9 mouse cellular contexts compared by ENCODE assay signal in the genomic region with DNA sequence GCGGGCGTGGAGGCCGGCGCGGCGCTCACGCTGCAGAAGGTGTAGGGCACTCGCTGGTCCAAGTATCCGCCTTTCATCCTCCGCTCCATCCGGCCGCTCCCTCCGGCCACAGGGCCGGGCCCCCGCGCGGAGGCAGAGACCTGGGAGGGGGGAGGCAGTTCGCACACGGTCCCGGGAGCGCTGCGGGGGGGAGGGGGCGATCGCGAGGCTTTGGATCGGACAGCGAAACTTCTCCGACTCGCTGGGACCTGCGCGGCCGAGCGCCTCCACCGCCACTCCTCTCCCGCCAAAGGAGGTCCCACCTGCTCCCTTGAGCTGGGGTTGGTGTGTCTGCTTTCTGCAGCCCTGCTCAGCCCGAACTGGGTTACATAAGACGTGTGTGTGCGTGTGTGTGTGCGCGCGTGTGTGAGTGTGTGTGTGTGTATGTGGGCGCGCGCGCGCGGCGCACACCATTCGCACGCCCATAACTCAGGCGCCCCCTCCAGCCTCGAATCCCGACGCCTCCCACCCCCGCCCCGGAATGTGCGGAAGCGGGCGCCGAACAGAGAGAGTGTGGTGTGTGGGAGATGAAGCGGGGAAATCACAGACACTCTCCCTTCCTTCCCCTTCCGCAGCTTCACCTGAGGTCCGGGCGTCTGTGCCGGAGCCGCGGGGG. TPM values are rescaled to one million over a fixed set of nuclear protein-coding genes. Genes with fewer than 3 reads are reported as not detected.
DNase-seq lines count a peak whose midpoint lies in the region; ATAC-seq and TF ChIP-seq lines count a peak whose summit lies in the region.
"Had no signal": no experiment of that assay in that cellular context is flagged by ENCODE, and none has a peak within 500 bp of the region (broad histone marks: within the 10 kb centered on the region; RNA-seq: fewer than 3 reads in every experiment).

No protein-coding gene starts in this region.

- peak overlapping the region; percentile 83 for H3K4me3 ChIP-seq in gastrocnemius, adult 2 months
- peak overlapping the region; percentile 66 for H3K4me3 ChIP-seq in G1E (ENCODE audit: low read depth, low read length)
- H3K4me3 ChIP-seq in heart, embryonic 16.5 days (ENCODE audit: low read length), result peak overlapping the region; percentile 62
- peak overlapping the region; percentile 57 for H3K4me3 ChIP-seq in midbrain, postnatal 0 days (ENCODE audit: low read depth, low read length)

- H3K27ac ChIP-seq in gastrocnemius, adult 2 months, result peak overlapping the region; percentile 38
- 0 out of 2 replicates have a peak overlapping the region, but pooled peaks have one; percentile 29 for H3K27ac ChIP-seq in heart, embryonic 16.5 days (ENCODE audit: low read length)
- H3K27ac ChIP-seq in midbrain, postnatal 0 days (ENCODE audit: low read depth, low read length), result peak overlapping the region; percentile 38; the same call in 1 of the 2 replicates

- no peak for ATAC-seq in G1E (ENCODE audit: extremely low read depth, insufficient number of reproducible peaks, low FRiP score, poor library complexity, severe bottlenecking)
- peak; percentile 20 for ATAC-seq in heart, embryonic 16.5 days (replicated peaks; ENCODE audit: extremely low read depth, insufficient read depth, low FRiP score)
- peak; percentile 57 for ATAC-seq in midbrain, postnatal 0 days (ENCODE audit: low FRiP score)

- peak overlapping the region; percentile 94 for H3K4me2 ChIP-seq in heart, embryonic 16.5 days (ENCODE audit: low read depth, low read length)
- H3K4me2 ChIP-seq in midbrain, postnatal 0 days (ENCODE audit: low read depth, low read length, poor library complexity, severe bottlenecking), result peak overlapping the region; percentile 98

- DNase-seq in gastrocnemius, adult 2 months, result peak; percentile 27
- no peak for DNase-seq in gastrocnemius, adult 18-20 months (ENCODE audit: low spot score)
- DNase-seq in G1E (ENCODE audit: low spot score), result no peak
- DNase-seq in cerebellum, postnatal 4 days (ENCODE audit: low spot score in 2 of 2), result peak; percentile 33 to 46
- peak; percentile 46 for DNase-seq in left cerebral cortex, postnatal 4 days
- peak; percentile 48 for DNase-seq in midbrain, postnatal 0 days (ENCODE audit: low spot score)
- no peak for DNase-seq in urinary bladder, adult 2 months (ENCODE audit: low spot score)

- intact Hi-C loops in gastrocnemius, adult 2 months (cut with DNase I), result no loop called here
- intact Hi-C loops in left cerebral cortex, postnatal 4 days (cut with DNase I), result no loop called here

- no peak for TF ChIP-seq CTCF in gastrocnemius, adult 2 months (IDR thresholded peaks at IDR 0.05)
- no peak for TF ChIP-seq CTCF in G1E (IDR thresholded peaks at IDR 0.05; ENCODE audit: low read depth, low read length)
- no peak for TF ChIP-seq CTCF in midbrain, postnatal 0 days (IDR thresholded peaks at IDR 0.05)

- WGBS in heart, embryonic 16.5 days, result under 1% methylated on average over 67 of the region's 67 CpGs
- under 1% methylated on average over 52 of the region's 67 CpGs for WGBS in midbrain, postnatal 0 days

- peak overlapping the region; percentile 71 for H3K9ac ChIP-seq in heart, embryonic 16.5 days (ENCODE audit: low read length)
- H3K9ac ChIP-seq in midbrain, postnatal 0 days (replicated peaks; ENCODE audit: low read length, poor library complexity, severe bottlenecking), result peak overlapping the region; percentile 61

- no peaks in the 10 kb centered on the region for H3K36me3 ChIP-seq in G1E (replicated peaks)
- no peaks in the 10 kb centered on the region for H3K36me3 ChIP-seq in heart, embryonic 16.5 days (ENCODE audit: control insufficient read depth, insufficient read depth)
- H3K36me3 ChIP-seq in midbrain, postnatal 0 days (ENCODE audit: insufficient read depth, low read length), result no peaks in the 10 kb centered on the region

- peaks cover 79% of the 10 kb centered on the region for H3K27me3 ChIP-seq in G1E (ENCODE audit: insufficient read depth, low read length)
- H3K27me3 ChIP-seq in heart, embryonic 16.5 days (ENCODE audit: control insufficient read depth, insufficient read depth, low read length), result peaks cover 53% of the 10 kb centered on the region
- peaks cover 43% of the 10 kb centered on the region for H3K27me3 ChIP-seq in midbrain, postnatal 0 days (ENCODE audit: insufficient read depth, low read length)

- H3K9me3 ChIP-seq in G1E (replicated peaks), result no peaks in the 10 kb centered on the region
- H3K9me3 ChIP-seq in heart, embryonic 16.5 days (replicated peaks; ENCODE audit: control insufficient read depth, low read length), result no peaks in the 10 kb centered on the region
- H3K9me3 ChIP-seq in midbrain, postnatal 0 days (ENCODE audit: low read length), result no peaks in the 10 kb centered on the region

- peaks cover 11% of the 10 kb centered on the region; the same call in 1 of the 2 replicates for H3K4me1 ChIP-seq in G1E (ENCODE audit: insufficient read depth, low read depth, low read length)
- peaks cover 10% of the 10 kb centered on the region for H3K4me1 ChIP-seq in heart, embryonic 16.5 days (ENCODE audit: control insufficient read depth, insufficient read depth, low read length)
- H3K4me1 ChIP-seq in midbrain, postnatal 0 days (ENCODE audit: insufficient read depth, low read length), result 0 out of 2 replicates have a peak, but pooled peaks cover 7% of the 10 kb centered on the region

RNA-seq across cellular contexts. Expression of gene Etv4, which starts 0.6 kb away (rescaled TPM):
- total RNA-seq in gastrocnemius, adult 2 months (2021), result 1 to 10 TPM; 2.7 to 3.1 TPM
- total RNA-seq in gastrocnemius, adult 18-20 months (2021), result 1 to 10 TPM; 2.4 to 2.5 TPM
- not detected in 2 replicates for total RNA-seq in G1E (2014; fragmentation: Nextera tagmentation)
- 0.35 and 1.9 TPM in 2 replicates for total RNA-seq in G1E (2017)
- polyA plus RNA-seq in G1E (2012), result 1.6 and 1.9 TPM in 2 replicates
- 3.3 and 4.2 TPM in 2 replicates for polyA plus RNA-seq in heart, embryonic 16.5 days (2015; fragmentation: Nextera tagmentation; extraction: Ambion mirVana)
- total RNA-seq in left cerebral cortex, postnatal 4 days (2021), result 10 to 100 TPM; 23.7 to 27.1 TPM
- 25.6 and 30.4 TPM in 2 replicates for total RNA-seq in midbrain, postnatal 0 days (2014; rRNA removed)
- 18.4 and 18.5 TPM in 2 replicates for polyA plus RNA-seq in midbrain, postnatal 0 days (2015; fragmentation: Nextera tagmentation; extraction: Ambion mirVana)
- 0.44 and 0.65 TPM in 2 replicates for polyA plus RNA-seq in urinary bladder, adult 2 months (2012; rRNA removed)
- total RNA-seq: hematopoietic stem cell, adult 5-6 weeks had no signal

RNA-seq across cellular contexts. Expression of gene Dhx8, which starts 51.9 kb away (rescaled TPM):
- 10 to 100 TPM; 13.8 to 15.1 TPM for total RNA-seq in gastrocnemius, adult 2 months (2021)
- total RNA-seq in gastrocnemius, adult 18-20 months (2021), result 10 to 100 TPM; 13.9 to 14.3 TPM
- 44.8 and 46.2 TPM in 2 replicates for total RNA-seq in G1E (2014; fragmentation: Nextera tagmentation)
- total RNA-seq in G1E (2017), result 30.9 and 31.1 TPM in 2 replicates
- 13.0 and 14.8 TPM in 2 replicates for polyA plus RNA-seq in G1E (2012)
- 19.4 and 19.5 TPM in 2 replicates for polyA plus RNA-seq in heart, embryonic 16.5 days (2015; fragmentation: Nextera tagmentation; extraction: Ambion mirVana)
- 10 to 100 TPM; 37.2 to 41.2 TPM for total RNA-seq in left cerebral cortex, postnatal 4 days (2021)
- 25.7 and 28.5 TPM in 2 replicates for total RNA-seq in midbrain, postnatal 0 days (2014; rRNA removed)
- polyA plus RNA-seq in midbrain, postnatal 0 days (2015; fragmentation: Nextera tagmentation; extraction: Ambion mirVana), result 22.2 and 30.6 TPM in 2 replicates
- 14.7 and 15.4 TPM in 2 replicates for polyA plus RNA-seq in urinary bladder, adult 2 months (2012; rRNA removed)

Comparison
In these comparisons a context has a peak if more than half of its experiments do, and no peak if none do; other contexts are left out.
1. DNase-seq: peak in gastrocnemius, adult 2 months (single experiment), cerebellum, postnatal 4 days (2 of 2), left cerebral cortex, postnatal 4 days (single experiment) and midbrain, postnatal 0 days (single experiment); none in gastrocnemius, adult 18-20 months (single experiment), G1E (single experiment) and urinary bladder, adult 2 months (single experiment).
2. Peak in every context shown above with its lines, with median percentiles within 50 percentile points of each other: H3K27ac ChIP-seq and H3K4me3 ChIP-seq.